Mouse (Mus musculus): ENCODE measurements around the gene Topaz1. TPM values are rescaled to one million over a fixed set of nuclear protein-coding genes. Genes with fewer than 3 reads are reported as not detected.

The Topaz1 gene
- polyA plus RNA-seq, 1 experiment from 2014 or later: 0.16 TPM

GRCm38 (mm10) chr9:122815239-122815851 is 68.2 kb downstream of the Topaz1 start:
- H3K9ac ChIP-seq (ENCODE audit: low read depth, low read length): no peak overlapping the region
- no peak for TF ChIP-seq CTCF (IDR thresholded peaks at IDR 0.05; ENCODE audit: low read depth)
- no peaks in the 10 kb centered on the region for H3K27me3 ChIP-seq (replicated peaks; ENCODE audit: control insufficient read depth, insufficient read depth, low read length)
- WGBS: 39% methylated on average over 4 of the region's 4 CpGs
- H3K36me3 ChIP-seq (ENCODE audit: control insufficient read depth, insufficient read depth): peaks cover 17% of the 10 kb centered on the region
- no peaks in the 10 kb centered on the region for H3K4me1 ChIP-seq (replicated peaks; ENCODE audit: control insufficient read depth, insufficient read depth, low read length)
- H3K4me2 ChIP-seq (replicated peaks; ENCODE audit: low read depth): no peak overlapping the region
- no peaks in the 10 kb centered on the region for H3K9me3 ChIP-seq (ENCODE audit: control insufficient read depth)
- H3K27ac ChIP-seq (ENCODE audit: low read depth, low read length): 0 out of 2 replicates have a peak overlapping the region, but pooled peaks have one; percentile 22
- no peak overlapping the region for H3K4me3 ChIP-seq (ENCODE audit: low read depth, low read length)
- ATAC-seq: peak; percentile 79

- no peak for TF ChIP-seq CTCF (IDR thresholded peaks at IDR 0.05; ENCODE audit: low read depth)
- H3K4me2 ChIP-seq (replicated peaks; ENCODE audit: low read depth): no peak overlapping the region
- no peaks in the 10 kb centered on the region for H3K9me3 ChIP-seq (ENCODE audit: control insufficient read depth)
- H3K36me3 ChIP-seq (ENCODE audit: control insufficient read depth, insufficient read depth): peaks cover 37% of the 10 kb centered on the region
- no peak overlapping the region for H3K9ac ChIP-seq (ENCODE audit: low read depth, low read length)
- WGBS: 42% methylated on average over 5 of the region's 5 CpGs
- H3K4me3 ChIP-seq (ENCODE audit: low read depth, low read length): no peak overlapping the region
- ATAC-seq: peak; percentile 90
- H3K27ac ChIP-seq (ENCODE audit: low read depth, low read length): no peak overlapping the region
- H3K4me1 ChIP-seq (replicated peaks; ENCODE audit: control insufficient read depth, insufficient read depth, low read length): no peaks in the 10 kb centered on the region
- no peaks in the 10 kb centered on the region for H3K27me3 ChIP-seq (replicated peaks; ENCODE audit: control insufficient read depth, insufficient read depth, low read length)
Observed at GRCm38 (mm10) chr9:122823374-122824017, 76.3 kb downstream of the Topaz1 start.

GRCm38 (mm10) chr9:122826743-122827142 is 79.6 kb downstream of the Topaz1 start:
- H3K4me2 ChIP-seq (replicated peaks; ENCODE audit: low read depth): no peak overlapping the region
- no peak for ATAC-seq
- no peaks in the 10 kb centered on the region for H3K4me1 ChIP-seq (replicated peaks; ENCODE audit: control insufficient read depth, insufficient read depth, low read length)
- H3K9me3 ChIP-seq (ENCODE audit: control insufficient read depth): no peaks in the 10 kb centered on the region
- H3K36me3 ChIP-seq (ENCODE audit: control insufficient read depth, insufficient read depth): peaks cover 31% of the 10 kb centered on the region
- no peak for TF ChIP-seq CTCF (IDR thresholded peaks at IDR 0.05; ENCODE audit: low read depth)
- no peak overlapping the region for H3K27ac ChIP-seq (ENCODE audit: low read depth, low read length)
- H3K9ac ChIP-seq (ENCODE audit: low read depth, low read length): no peak overlapping the region
- no peaks in the 10 kb centered on the region for H3K27me3 ChIP-seq (replicated peaks; ENCODE audit: control insufficient read depth, insufficient read depth, low read length)
- WGBS: 62% methylated on average over 4 of the region's 4 CpGs
- no peak overlapping the region for H3K4me3 ChIP-seq (ENCODE audit: low read depth, low read length)

- peaks cover 19% of the 10 kb centered on the region; the same call in 1 of the 2 replicates for H3K36me3 ChIP-seq (ENCODE audit: control insufficient read depth, insufficient read depth)
- TF ChIP-seq CTCF (IDR thresholded peaks at IDR 0.05; ENCODE audit: low read depth): no peak
- H3K4me3 ChIP-seq (ENCODE audit: low read depth, low read length): no peak overlapping the region
- H3K27ac ChIP-seq (ENCODE audit: low read depth, low read length): no peak overlapping the region
- H3K27me3 ChIP-seq (replicated peaks; ENCODE audit: control insufficient read depth, insufficient read depth, low read length): no peaks in the 10 kb centered on the region
- H3K9me3 ChIP-seq (ENCODE audit: control insufficient read depth): no peaks in the 10 kb centered on the region
- WGBS: 74% methylated on average over 4 of the region's 4 CpGs
- H3K4me2 ChIP-seq (replicated peaks; ENCODE audit: low read depth): no peak overlapping the region
- H3K4me1 ChIP-seq (replicated peaks; ENCODE audit: control insufficient read depth, insufficient read depth, low read length): no peaks in the 10 kb centered on the region
- no peak overlapping the region for H3K9ac ChIP-seq (ENCODE audit: low read depth, low read length)
- no peak for ATAC-seq
Observed at GRCm38 (mm10) chr9:122829826-122830380, 82.8 kb downstream of the Topaz1 start.

GRCm38 (mm10) chr9:122836126-122836525 is 89.0 kb downstream of the Topaz1 start:
- no peak overlapping the region for H3K4me2 ChIP-seq (replicated peaks; ENCODE audit: low read depth)
- TF ChIP-seq CTCF (IDR thresholded peaks at IDR 0.05; ENCODE audit: low read depth): no peak
- no peak overlapping the region for H3K4me3 ChIP-seq (ENCODE audit: low read depth, low read length)
- H3K27me3 ChIP-seq (replicated peaks; ENCODE audit: control insufficient read depth, insufficient read depth, low read length): no peaks in the 10 kb centered on the region
- no peak overlapping the region for H3K9ac ChIP-seq (ENCODE audit: low read depth, low read length)
- H3K36me3 ChIP-seq (ENCODE audit: control insufficient read depth, insufficient read depth): peaks cover 7% of the 10 kb centered on the region; the same call in 1 of the 2 replicates
- no peak for ATAC-seq
- WGBS: 70% methylated on average over 9 of the region's 9 CpGs
- H3K9me3 ChIP-seq (ENCODE audit: control insufficient read depth): no peaks in the 10 kb centered on the region
- no peaks in the 10 kb centered on the region for H3K4me1 ChIP-seq (replicated peaks; ENCODE audit: control insufficient read depth, insufficient read depth, low read length)
- no peak overlapping the region for H3K27ac ChIP-seq (ENCODE audit: low read depth, low read length)

GRCm38 (mm10) chr9:122836790-122837189 is 89.6 kb downstream of the Topaz1 start:
- H3K9me3 ChIP-seq (ENCODE audit: control insufficient read depth): no peaks in the 10 kb centered on the region
- H3K4me1 ChIP-seq (replicated peaks; ENCODE audit: control insufficient read depth, insufficient read depth, low read length): no peaks in the 10 kb centered on the region
- H3K27ac ChIP-seq (ENCODE audit: low read depth, low read length): peak overlapping the region; percentile 41; the same call in 1 of the 2 replicates
- 56% methylated on average over 6 of the region's 6 CpGs for WGBS
- H3K27me3 ChIP-seq (replicated peaks; ENCODE audit: control insufficient read depth, insufficient read depth, low read length): no peaks in the 10 kb centered on the region
- H3K4me3 ChIP-seq (ENCODE audit: low read depth, low read length): no peak overlapping the region
- no peak for TF ChIP-seq CTCF (IDR thresholded peaks at IDR 0.05; ENCODE audit: low read depth)
- H3K9ac ChIP-seq (ENCODE audit: low read depth, low read length): no peak overlapping the region
- no peak overlapping the region for H3K4me2 ChIP-seq (replicated peaks; ENCODE audit: low read depth)
- no peak for ATAC-seq
- H3K36me3 ChIP-seq (ENCODE audit: control insufficient read depth, insufficient read depth): peaks cover 5% of the 10 kb centered on the region; the same call in 1 of the 2 replicates

Measured in intestine, postnatal 0 days (tissue).